Mouse (Mus musculus) heart, postnatal 14 days (tissue): ENCODE data around the gene Cer1. TPM values are rescaled to one million over a fixed set of nuclear protein-coding genes. Genes with fewer than 3 reads are reported as not detected.

Experiments
- DNase-seq, 2 experiments: peaks; one replicate each; pipeline ENCODE4 v3.0.0; 2021 to 2022
- intact Hi-C: fragments of 180-260 bp; cut with DNase I; formaldehyde crosslinking; loops from one replicate; pipeline ENCODE4 v1.15.1; 2025
- total RNA-seq, 2 experiments: library from RNA; stranded (reverse); gene quantifications; 2 replicates each; pipeline ENCODE4 v1.2.3; 2021

Cer1 gene
- total RNA-seq, 2 experiments from 2014 or later, result not detected

DNA sequence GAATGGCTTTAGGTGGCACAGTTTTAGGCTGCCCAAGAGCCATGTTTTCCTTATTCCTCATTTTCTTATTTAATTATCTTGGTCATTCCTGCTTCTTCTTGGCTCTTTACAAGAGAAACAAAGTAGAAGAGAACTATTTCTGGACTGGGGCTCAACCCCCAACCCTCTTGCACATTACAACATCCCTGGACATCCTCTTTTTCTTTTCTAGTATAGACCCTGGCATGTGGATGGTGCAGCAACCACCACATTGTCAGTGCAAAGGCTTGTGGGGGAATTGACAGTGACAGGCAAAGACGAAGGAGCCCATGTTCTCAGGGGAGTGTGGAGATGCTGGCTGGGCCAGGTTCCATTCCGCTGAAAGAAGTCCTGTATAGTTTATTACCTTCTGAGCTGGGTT lies 8.3 kb downstream of the Cer1 start:
- no peak for DNase-seq
- intact Hi-C loops, result no loop called here

- no peak for DNase-seq
- intact Hi-C loops, result no loop called here
Observed at GRCm38 (mm10) chr4:82875532-82875931, 9.4 kb downstream of the Cer1 start.

- no peak for DNase-seq
- intact Hi-C loops, result no loop called here
Observed at GRCm38 (mm10) chr4:82874791-82875190, 10.2 kb downstream of the Cer1 start.

GRCm38 (mm10) chr4:82872548-82872947 lies 12.4 kb downstream of the Cer1 start:
- no peak for DNase-seq
- intact Hi-C loops, result no loop called here

- intact Hi-C loops, result no loop called here
- DNase-seq, result no peak
Observed at GRCm38 (mm10) chr4:82872121-82872520, 12.8 kb downstream of the Cer1 start.

- DNase-seq, result no peak
- intact Hi-C loops, result no loop called here
Observed at GRCm38 (mm10) chr4:82870931-82871330, 14.0 kb downstream of the Cer1 start.

DNA sequence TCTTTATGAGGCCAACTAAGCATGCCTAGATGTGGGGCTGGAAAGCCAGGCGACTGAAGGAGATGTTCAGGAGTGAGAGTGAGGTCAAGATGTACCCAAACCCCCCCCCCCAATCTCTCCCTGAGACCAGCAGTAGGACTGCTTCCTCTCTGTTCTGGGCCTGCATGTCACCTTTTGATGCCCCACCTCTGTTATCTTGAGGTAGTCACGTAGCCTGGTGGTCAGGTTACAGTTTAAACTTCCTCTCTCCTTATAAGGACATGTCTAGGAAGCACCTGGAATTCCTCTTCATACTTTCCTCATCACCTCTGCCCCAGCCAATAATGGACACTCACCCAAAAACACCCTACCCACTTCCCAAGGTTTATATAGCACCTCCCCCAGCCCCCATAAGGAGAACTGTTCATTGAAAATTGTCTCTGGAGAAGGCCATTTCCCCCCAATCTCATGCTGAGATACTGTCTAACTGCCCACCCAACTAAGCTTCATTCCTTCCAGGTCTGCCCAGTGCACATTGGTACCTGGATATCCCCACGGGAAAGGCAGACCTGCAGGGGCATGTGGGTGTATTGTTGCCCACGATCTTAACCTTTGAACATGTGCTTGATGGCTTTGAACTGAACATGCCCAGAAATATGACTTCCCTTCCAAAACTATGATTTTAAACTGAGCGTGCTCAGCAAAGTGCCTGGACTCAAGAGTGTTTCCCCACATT lies 17.1 kb downstream of the Cer1 start:
- intact Hi-C loops, result no loop called here
- no peak for DNase-seq

DNA sequence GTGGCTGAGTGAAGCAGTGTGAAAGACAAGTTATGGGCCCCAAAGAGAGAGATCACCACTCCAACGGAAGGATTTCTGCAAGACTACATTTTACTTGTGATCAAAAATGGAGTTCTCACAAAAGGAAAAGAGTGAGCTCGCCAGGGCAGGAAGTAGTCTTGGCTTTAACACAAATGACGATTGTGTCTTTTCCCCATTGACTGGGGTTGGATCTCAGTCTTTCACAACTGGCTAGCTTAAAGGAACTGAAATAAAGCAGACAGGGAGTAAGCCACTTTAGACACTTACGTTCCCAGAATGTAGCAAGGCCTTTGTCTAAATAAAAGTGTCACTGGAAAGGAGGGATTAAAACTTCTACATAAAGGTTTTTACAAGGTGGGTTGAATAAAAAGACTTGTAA lies 17.8 kb downstream of the Cer1 start:
- peak in 1 of 2 experiments; percentile 18 for DNase-seq

DNA sequence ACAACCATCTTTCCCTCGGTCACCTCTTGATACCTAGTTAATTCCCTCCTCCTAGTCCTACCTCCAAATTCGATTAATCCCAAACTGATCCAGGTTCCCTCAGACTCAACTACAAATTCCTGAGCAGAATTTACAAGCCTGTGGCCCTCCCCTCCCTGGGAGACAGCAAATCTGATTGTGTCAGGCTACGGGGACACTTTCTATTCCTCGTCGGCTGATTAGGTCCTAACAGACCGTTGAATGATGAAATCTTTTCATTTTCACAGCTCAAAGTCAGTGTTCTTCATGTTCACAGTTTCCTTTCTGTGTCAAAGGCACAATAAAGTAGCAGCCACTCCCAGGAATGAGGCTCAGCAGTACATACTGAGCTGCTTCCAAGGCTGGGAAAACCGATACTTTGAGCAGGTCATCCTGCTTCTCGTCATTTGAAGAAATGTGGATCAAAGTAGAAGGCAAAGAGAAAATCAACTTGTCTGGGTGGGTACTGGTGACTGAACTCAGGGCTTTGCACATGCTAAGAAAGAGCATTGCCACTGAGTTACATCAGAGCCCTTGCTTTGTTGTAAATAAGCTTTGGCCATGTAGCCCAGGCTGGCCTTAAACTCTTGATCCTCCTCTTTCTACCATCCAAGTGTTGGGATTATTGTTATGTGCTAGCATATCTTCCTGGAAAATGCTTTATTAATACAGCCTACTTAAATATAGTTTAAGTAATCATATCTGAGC lies 19.8 kb downstream of the Cer1 start:
- DNase-seq, result no peak
- intact Hi-C loops, result no loop called here

More for the DNA sequence above, 17.8 kb downstream of the Cer1 start:
- intact Hi-C loops, result no loop called here

GRCm38 (mm10) chr4:82863316-82863715 lies 21.6 kb downstream of the Cer1 start:
- intact Hi-C loops, result no loop called here
- no peak for DNase-seq

DNA sequence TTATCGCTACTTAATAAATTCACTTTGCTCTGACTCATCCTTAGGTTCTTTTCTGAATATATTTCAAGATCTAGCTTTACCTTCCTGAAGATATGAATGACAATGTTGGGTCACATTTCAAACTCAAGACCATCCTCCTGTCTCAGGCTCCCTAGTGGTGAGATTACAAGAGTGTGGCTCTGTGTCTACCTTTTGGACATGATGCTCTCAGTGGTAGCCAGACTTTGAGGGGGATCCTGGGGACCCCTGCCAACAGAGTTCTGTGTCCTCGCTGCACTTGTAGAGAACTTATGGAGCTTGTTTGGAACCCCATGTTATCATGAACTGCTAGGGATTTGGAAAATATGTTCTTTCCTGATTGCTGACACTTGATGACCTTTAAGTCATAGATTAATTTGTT lies 23.5 kb downstream of the Cer1 start:
- DNase-seq, result no peak
- intact Hi-C loops, result no loop called here

DNA sequence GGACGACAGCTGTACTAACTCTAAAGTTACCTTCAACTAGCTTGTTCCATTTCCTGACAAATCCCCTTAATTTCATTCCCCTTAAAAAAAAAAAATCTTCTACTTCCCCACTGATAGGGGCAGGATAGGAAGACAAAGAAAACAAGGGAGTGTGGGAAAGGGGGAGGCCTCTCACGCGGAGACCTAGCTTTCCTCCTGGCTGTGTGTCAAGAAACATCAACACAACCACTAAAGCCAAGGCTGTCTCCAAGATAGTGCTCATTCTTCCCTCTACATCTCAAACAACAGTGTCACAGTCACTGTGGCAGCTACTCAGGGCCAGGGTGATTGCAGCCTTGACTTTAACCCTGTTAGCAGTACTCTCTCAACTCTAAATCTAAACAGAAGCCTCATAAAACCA lies 24.4 kb downstream of the Cer1 start:
- intact Hi-C loops, result no loop called here
- no peak for DNase-seq

DNA sequence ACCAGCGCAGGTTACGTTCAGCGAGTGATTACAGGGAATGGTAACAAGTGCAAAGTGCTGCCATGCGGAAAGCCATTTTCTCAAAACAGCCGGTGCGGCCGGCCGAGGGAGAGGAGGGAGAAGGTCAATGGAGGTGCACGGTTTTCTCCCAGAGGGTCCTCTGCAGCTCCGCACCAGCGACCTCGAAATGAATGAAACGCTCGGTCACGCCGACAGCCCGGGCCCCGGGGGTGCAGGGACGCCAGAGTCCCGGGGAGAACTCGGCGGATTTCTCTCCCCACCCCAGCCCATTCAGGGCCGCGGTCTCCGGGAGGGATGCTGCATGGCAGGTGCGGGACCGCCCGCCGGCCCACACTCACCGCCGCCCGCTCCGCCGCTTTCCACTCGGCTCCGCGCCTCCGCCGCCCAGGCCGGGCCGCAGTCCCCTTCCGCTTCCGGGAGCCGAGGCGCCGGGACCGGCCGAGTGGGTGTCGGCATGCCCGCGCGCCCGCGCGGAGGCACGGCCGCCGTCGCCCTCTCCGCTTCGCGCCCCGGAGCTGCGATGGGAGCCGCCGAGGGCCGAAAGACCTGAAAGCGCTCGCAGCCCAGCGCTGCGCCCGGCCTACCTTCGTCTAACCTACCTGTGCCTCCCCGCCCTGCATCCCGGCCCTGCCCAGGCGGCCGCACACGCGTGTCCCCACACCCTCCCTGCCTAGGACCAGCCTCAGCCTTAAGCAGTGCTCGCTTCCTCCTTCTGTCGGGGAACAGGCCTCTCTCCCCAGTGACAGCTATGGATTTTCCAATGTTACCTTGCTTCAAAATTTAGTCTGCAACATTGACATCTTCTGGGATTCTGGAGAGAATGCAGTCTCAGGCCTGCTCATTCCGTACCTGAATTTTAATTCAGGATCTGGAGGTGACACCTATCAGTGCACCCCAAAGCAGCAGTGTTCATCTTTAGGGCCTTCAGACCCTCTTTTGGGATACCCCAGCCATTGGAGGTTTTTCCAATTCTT lies 25.5 kb downstream of the Cer1 start, which contains the start of gene Zdhhc21:
Gene Zdhhc21, minus strand, starts transcription at position 828 of the 995 bp plus-strand sequence.
- peak; percentile 84 to 85 for DNase-seq
- intact Hi-C loops, result no loop called here

GRCm38 (mm10) chr4:82858431-82859010 lies 26.4 kb downstream of the Cer1 start:
- no peak for DNase-seq
- intact Hi-C loops, result no loop called here

- DNase-seq, result no peak
- intact Hi-C loops, result no loop called here
Observed at GRCm38 (mm10) chr4:82856986-82857385, 28.0 kb downstream of the Cer1 start.

DNA sequence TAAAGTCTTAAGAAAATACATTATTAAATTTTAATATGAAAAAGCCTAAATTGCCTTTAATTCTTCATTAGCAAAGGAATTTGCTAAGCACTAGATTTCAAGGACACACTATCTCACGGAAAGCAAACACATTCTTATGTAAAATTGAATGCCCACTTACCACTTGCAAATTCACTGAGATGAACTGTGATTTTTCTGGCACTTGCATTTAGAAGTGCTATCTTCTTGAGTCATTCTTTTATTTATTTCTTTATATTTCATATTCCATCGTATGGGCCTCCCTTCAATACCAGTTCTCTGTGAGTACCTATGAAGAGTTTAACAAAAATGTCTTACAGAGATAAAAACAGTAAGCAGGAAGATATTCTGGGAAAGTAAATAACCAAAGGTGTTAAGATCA lies 31.1 kb downstream of the Cer1 start:
- no peak for DNase-seq
- intact Hi-C loops, result no loop called here

DNA sequence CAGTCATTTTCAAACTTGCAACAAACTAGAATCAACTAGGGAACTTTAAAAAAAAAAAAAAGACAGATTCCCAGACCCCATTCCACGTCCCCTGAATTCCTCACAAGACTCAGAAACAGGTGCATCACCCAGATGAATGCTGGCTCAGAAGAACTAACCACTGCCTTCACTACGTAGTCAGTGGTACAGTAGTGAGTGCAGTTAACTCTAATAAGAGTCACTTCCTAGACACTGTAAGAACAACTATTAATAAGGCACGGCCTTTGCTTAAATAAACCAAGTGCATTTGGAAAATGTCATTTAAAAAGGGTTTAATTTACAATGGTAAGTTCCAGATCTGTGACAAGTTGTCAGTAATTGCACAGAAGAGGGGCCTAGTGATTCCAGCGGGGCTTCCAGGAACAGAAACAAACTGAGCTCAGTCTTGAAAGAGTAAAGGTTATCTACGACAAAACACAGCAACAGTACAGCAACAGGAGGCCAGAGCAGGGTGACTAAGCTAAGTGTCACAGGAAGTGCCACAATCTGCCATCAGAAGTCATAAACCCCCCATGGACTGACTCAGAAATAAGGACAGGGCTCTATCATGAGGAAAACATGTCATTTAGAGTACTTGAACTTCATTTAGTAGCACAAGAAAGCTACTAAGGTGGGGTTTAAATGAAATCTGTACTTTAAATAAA lies 36.3 kb downstream of the Cer1 start:
- DNase-seq, result no peak
- intact Hi-C loops, result no loop called here

GRCm38 (mm10) chr4:82837526-82838240 lies 47.3 kb downstream of the Cer1 start:
- no peak for DNase-seq
- intact Hi-C loops, result no loop called here
